Mouse (Mus musculus) ES-E14 (cell line): ENCODE data around the gene Epha10. TPM values are rescaled to one million over a fixed set of nuclear protein-coding genes. Genes with fewer than 3 reads are reported as not detected.
"Not testable (repeated sequence)": the region's sequence is repeated elsewhere in the genome, so short reads cannot be mapped to it uniquely, and the experiment has no call there.

Experiments used
- DNase-seq: peaks from one replicate; pipeline ENCODE4 v3.0.0-alpha.2; 2013; ENCODE audit warnings: low read depth, low spot score
- H3K27ac ChIP-seq: 2 replicates; pipeline ENCODE4 v1.5.1; 2012; ENCODE audit warnings: low read depth, mild to moderate bottlenecking, low read length, moderate library complexity, mixed read lengths; ENCODE audit not compliant: poor library complexity, insufficient read depth, severe bottlenecking
- H3K36me3 ChIP-seq: 2 replicates; pipeline ENCODE4 v1.6.1; 2012; ENCODE audit warnings: mild to moderate bottlenecking, low read length, moderate library complexity, mixed read lengths; ENCODE audit not compliant: control insufficient read depth, poor library complexity, insufficient read depth, severe bottlenecking
- H3K4me1 ChIP-seq, 2 experiments: fragments of 150-350 bp in 1 of 2; sonication (generic) in 1 of 2; 2 replicates each; pipeline ENCODE4 v1.6.1; 2012; ENCODE audit warnings: low read length in 2 of 2, mild to moderate bottlenecking in 1 of 2, mixed read lengths in 1 of 2; ENCODE audit not compliant: control insufficient read depth in 2 of 2, insufficient read depth in 2 of 2, poor library complexity in 1 of 2
- H3K4me3 ChIP-seq, 2 experiments: fragments of 150-350 bp in 1 of 2; sonication (generic) in 1 of 2; 2 replicates each; pipeline ENCODE4 v1.5.1; 2012; ENCODE audit warnings: low read length in 2 of 2, low read depth in 1 of 2, mild to moderate bottlenecking in 1 of 2, mixed read lengths in 1 of 2; ENCODE audit not compliant: insufficient read depth in 1 of 2, poor library complexity in 1 of 2, severe bottlenecking in 1 of 2
- H3K9ac ChIP-seq: 2 replicates; pipeline ENCODE4 v1.6.1; 2012; ENCODE audit warnings: low read depth, mild to moderate bottlenecking, low read length, mixed read lengths; ENCODE audit not compliant: poor library complexity, insufficient read depth, severe bottlenecking
- H3K9me3 ChIP-seq: fragments of 150-350 bp; sonication (generic); 2 replicates; pipeline ENCODE4 v1.6.1; 2012; ENCODE audit warnings: low read depth, mild to moderate bottlenecking, low read length; ENCODE audit not compliant: control insufficient read depth, insufficient read depth
- CHD2 ChIP-seq: IDR thresholded peaks from 2 replicates; pipeline ENCODE4 v1.6.1; 2014; ENCODE audit warnings: mild to moderate bottlenecking, low read depth, low read length, inconsistent platforms
- HCFC1 ChIP-seq: IDR thresholded peaks from 2 replicates; pipeline ENCODE4 v1.6.1; 2012; ENCODE audit warnings: low read length, inconsistent platforms, borderline replicate concordance; ENCODE audit not compliant: insufficient read depth
- MAFK ChIP-seq: IDR thresholded peaks from 2 replicates; pipeline ENCODE4 v1.6.1; 2014; ENCODE audit warnings: mild to moderate bottlenecking, low read depth, low read length, inconsistent platforms; ENCODE audit not compliant: insufficient read depth
- ZC3H11A ChIP-seq: IDR thresholded peaks from 2 replicates; pipeline ENCODE4 v1.6.1; 2012; ENCODE audit warnings: low read depth, mild to moderate bottlenecking, inconsistent platforms, low read length, borderline replicate concordance
- ZNF384 ChIP-seq: IDR thresholded peaks from 2 replicates; pipeline ENCODE4 v1.6.1; 2012; ENCODE audit warnings: low read depth, low read length, inconsistent platforms
- in situ Hi-C, 2 experiments: fragments of 600-800 bp; cut with MboI; formaldehyde crosslinking; loops; one replicate each; pipeline ENCODE4 v1.15.1; 2025; ENCODE audit warnings: low sequenced_read_pairs in 2 of 2, inconsistent platforms in 1 of 2; ENCODE audit not compliant: unreplicated experiment in 2 of 2
- total RNA-seq: library from RNA; depleted of rRNA; stranded (reverse); fragments of 300-350 nt; gene quantifications from 2 replicates; pipeline ENCODE4 v1.2.3, GENCODE M21; 2012

Gene Epha10
- total RNA-seq, 1 experiment, result 0.54 TPM

DNA sequence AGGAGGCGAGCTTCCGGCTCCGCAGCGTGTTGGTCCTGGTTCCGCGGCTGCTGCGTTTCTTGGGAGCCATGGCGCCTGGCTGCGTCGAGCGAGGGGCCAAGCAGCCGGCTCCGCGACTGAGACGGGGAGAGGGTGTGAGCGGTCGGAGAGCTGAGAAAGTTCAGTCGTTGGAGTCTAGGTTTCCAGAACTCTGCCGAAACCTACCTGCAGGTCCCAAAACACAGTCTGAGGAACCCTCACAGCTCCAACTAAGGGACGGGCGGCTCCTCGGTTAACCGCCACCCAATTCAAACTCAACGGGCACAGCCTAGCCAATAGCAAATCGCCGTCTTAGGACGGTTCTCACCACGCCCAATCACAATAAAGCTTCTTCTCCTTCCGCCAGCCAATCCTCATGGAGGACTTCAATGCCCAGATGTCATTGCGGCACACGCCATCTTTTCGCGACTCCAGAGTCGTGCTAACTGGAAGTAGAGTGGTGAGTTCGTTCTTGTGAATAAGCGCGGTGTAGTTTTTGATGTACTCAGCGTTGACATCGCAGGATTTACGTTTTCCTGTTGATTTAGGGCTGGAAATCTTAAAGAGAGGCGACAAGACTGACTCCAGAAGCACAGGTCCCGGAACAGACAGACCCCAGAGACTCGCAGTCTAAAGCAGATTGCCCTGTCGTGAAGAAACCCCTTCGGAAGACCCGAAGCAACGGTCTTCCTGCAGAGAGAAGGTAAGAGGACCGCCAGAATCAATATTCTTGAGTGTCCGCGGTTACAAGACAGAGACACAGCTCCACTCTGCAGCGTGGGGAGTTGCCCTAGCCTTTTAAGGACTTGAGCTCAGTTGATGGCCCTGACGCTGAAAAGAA is 56.1 kb downstream of the Epha10 start, which contains the start of gene 9930104L06Rik:
TSS of gene 9930104L06Rik (plus strand) at position 436 of the 859 bp plus-strand sequence.
- peaks cover 17% of the 10 kb centered on the region for H3K36me3 ChIP-seq
- peak; percentile 97 for DNase-seq
- TF ChIP-seq MAFK, result no peak
- TF ChIP-seq HCFC1, result peak; percentile 97
- TF ChIP-seq ZC3H11A, result no peak
- TF ChIP-seq CHD2, result peak; percentile 95
- TF ChIP-seq ZNF384, result no peak
- H3K27ac ChIP-seq, result peak within 1 kb of the TSS; percentile 76
- peak within 1 kb of the TSS; percentile 97 for H3K9ac ChIP-seq
- in situ Hi-C loops, result no loop called here
- peak within 1 kb of the TSS; percentile 90 to 95 for H3K4me3 ChIP-seq
- peaks cover 3 to 5% of the 10 kb centered on the region in 2 experiments for H3K4me1 ChIP-seq
- H3K9me3 ChIP-seq, result no peaks in the 10 kb centered on the region

DNA sequence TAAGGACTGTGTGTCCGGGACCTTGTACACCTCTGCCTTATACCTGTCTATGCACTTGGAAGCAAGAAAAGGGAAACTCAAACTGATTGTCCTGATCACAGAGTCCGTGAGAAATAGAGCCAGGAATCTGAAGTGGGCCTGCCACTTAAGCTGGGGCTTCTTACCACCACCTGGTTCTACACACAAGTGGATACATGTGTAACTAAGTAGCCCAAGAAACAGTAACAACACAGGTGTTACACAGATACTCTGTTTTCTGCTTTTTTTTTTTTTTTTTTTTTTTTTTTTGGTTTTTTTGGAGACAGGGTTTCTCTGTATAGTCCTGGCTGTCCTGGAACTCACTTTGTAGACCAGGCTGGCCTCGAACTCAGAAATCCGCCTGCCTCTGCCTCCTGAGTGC is 58.5 kb downstream of the Epha10 start, which contains the start of gene Cdca8:
TSS of gene Cdca8 (minus strand) at position 101 of the 400 bp plus-strand sequence.
- in situ Hi-C loops, result not testable (repeated sequence)
- peaks cover 25% of the 10 kb centered on the region for H3K36me3 ChIP-seq

DNA sequence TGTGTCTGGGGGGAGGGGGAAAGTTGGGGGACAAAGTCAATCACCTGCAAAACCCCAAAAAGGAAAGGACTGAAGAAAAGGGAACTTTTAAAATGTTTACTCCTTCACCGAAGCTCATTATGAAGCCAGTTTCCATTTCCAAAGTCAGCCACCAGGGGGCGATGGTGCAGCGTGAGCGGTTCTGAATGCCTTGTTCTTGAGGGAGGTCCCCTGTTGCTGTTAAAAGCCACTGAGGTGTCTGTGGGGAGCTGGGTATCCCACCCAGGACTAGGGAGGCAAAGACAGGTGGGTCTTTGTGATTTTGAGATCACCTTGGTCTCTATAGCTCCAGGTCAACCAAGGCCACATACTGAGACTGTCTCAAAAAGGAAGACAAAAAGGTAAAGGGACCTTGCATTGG is 62.3 kb downstream of the Epha10 start:
- H3K36me3 ChIP-seq, result peaks cover 20% of the 10 kb centered on the region
- H3K9ac ChIP-seq, result no peak overlapping the region
- in situ Hi-C loops, result loop anchor here in 1 of 2 experiments (10.0 kb wide), 1 partner anchor 112 kb away; no protein-coding TSS in a partner anchor
- TF ChIP-seq HCFC1 (no peak), ZC3H11A (peak; percentile 33; the same call in 1 of the 2 replicates)
- peak; percentile 74 for DNase-seq
- H3K9me3 ChIP-seq, result no peaks in the 10 kb centered on the region
- H3K4me1 ChIP-seq, result no peaks in the 10 kb centered on the region
- H3K27ac ChIP-seq, result no peak overlapping the region
- no peak overlapping the region for H3K4me3 ChIP-seq

More for the DNA sequence above, 58.5 kb downstream of the Epha10 start, which contains the start of gene Cdca8:
- not testable (repeated sequence) for H3K9ac ChIP-seq, H3K27ac ChIP-seq, DNase-seq, H3K9me3 ChIP-seq, H3K4me1 ChIP-seq
- H3K4me3 ChIP-seq, result peak within 1 kb of the TSS in 1 of 2 experiments; percentile 95; a peak in 1 of 4 replicates

DNA sequence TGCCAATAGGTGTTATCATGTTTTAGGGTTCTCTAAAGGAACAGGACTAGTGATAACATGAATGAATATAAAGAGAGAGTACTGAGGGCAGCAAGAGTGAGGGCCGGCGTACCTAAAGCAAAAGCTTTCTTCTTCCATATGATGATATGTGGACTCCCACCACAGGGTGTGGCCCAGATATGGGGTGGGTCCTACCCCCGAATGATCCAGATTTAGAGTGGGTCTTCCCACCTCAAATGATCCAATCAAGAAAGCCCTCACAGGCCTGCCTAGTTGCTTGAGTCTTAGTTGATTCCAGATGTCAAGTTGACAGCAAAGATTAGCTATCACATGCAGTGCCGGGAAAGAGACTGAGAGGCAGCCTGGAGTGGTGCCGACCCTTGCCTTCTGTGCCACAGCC is 63.1 kb downstream of the Epha10 start:
- H3K4me1 ChIP-seq, result no peaks in the 10 kb centered on the region
- peaks cover 16% of the 10 kb centered on the region for H3K36me3 ChIP-seq
- no peak overlapping the region for H3K4me3 ChIP-seq
- in situ Hi-C loops, result loop anchor here in 1 of 2 experiments (10.0 kb wide), 1 partner anchor 111 kb away; no protein-coding TSS in a partner anchor
- no peak for DNase-seq
- H3K9me3 ChIP-seq, result no peaks in the 10 kb centered on the region
- H3K27ac ChIP-seq, result no peak overlapping the region
- no peak overlapping the region for H3K9ac ChIP-seq
- TF ChIP-seq MAFK (no peak), HCFC1 (no peak), ZC3H11A (no peak), ZNF384 (no peak), CHD2 (no peak)
